Mouse (Mus musculus) heart, embryonic 15.5 days (tissue): Measurements from ENCODE around the gene Mpp3. TPM values are rescaled to one million over a fixed set of nuclear protein-coding genes. Genes with fewer than 3 reads are reported as not detected.

ENCODE experiments used
- ATAC-seq: fragments of 200-750 bp; cut with Nextera tagmentation; replicated peaks from 2 replicates; pipeline ENCODE4 v1.8.0; 2017; ENCODE audit warnings: low read depth, moderate TSS enrichment; ENCODE audit not compliant: insufficient number of reproducible peaks, insufficient read depth, low FRiP score
- H3K27ac ChIP-seq: fragments of 300-500 bp; sonication (generic); 2 replicates; pipeline ENCODE4 v1.5.1; 2015; ENCODE audit warnings: mild to moderate bottlenecking, inconsistent platforms
- H3K27me3 ChIP-seq: fragments of 300-500 bp; sonication (generic); 2 replicates; pipeline ENCODE4 v1.6.1; 2015; ENCODE audit warnings: inconsistent platforms
- H3K36me3 ChIP-seq: fragments of 300-500 bp; sonication (generic); 2 replicates; pipeline ENCODE4 v1.6.1; 2015; ENCODE audit warnings: mild to moderate bottlenecking, inconsistent platforms
- H3K4me1 ChIP-seq: fragments of 300-500 bp; sonication (generic); replicated peaks from 2 replicates; pipeline ENCODE4 v1.6.1; 2015; ENCODE audit warnings: inconsistent platforms
- H3K4me2 ChIP-seq: fragments of 300-500 bp; sonication (generic); 2 replicates; pipeline ENCODE4 v1.6.1; 2015; ENCODE audit warnings: inconsistent platforms, mild to moderate bottlenecking, moderate library complexity
- H3K4me3 ChIP-seq: fragments of 300-500 bp; sonication (generic); 2 replicates; pipeline ENCODE4 v1.5.1; 2015; ENCODE audit warnings: mild to moderate bottlenecking, inconsistent platforms
- H3K9ac ChIP-seq: fragments of 300-500 bp; sonication (generic); 2 replicates; pipeline ENCODE4 v1.6.1; 2015; ENCODE audit warnings: mild to moderate bottlenecking, inconsistent platforms
- H3K9me3 ChIP-seq: fragments of 300-500 bp; sonication (generic); replicated peaks from 2 replicates; pipeline ENCODE4 v1.6.1; 2016; ENCODE audit warnings: inconsistent platforms
- WGBS: fragments of 180-500 bp; shearing (Covaris S2); methylation state at CpG from one replicate; pipeline ENCODE4 v1.1.7; 2015; ENCODE audit warnings: mixed read lengths; 5-methylcytosine and 5-hydroxymethylcytosine counted together
- polyA plus RNA-seq: library from polyadenylated mRNA; unstranded; fragments of >200 nt; fragmentation: Nextera tagmentation; extraction: Ambion mirVana; gene quantifications from 2 replicates; pipeline ENCODE4 v1.2.1, GENCODE M21; 2015

Gene Mpp3
- polyA plus RNA-seq, 1 experiment from 2014 or later, result 2.9 TPM

DNA sequence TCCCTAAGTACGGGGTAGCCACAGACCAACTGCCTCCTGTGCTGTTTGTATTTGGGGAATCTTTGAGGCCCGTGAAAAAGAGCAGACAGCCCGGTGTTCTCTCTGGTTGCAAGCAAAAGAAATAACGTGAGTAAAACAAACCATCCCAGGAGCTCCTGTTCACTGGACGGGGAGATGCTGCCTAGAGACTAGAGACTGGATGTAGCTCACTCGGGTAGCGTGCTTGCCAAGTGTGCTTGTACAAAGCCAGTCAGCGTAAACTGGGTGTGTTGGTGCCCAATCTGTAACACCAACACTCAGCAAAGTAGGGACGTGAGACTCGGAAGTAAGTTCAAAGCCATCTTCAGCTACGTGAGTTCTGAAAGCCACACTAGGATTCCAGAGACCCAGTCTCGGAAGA lies 24.4 kb upstream of the Mpp3 start:
- Histone ChIP-seq H3K4me3 (no peak overlapping the region), H3K9ac (no peak overlapping the region), H3K36me3 (no peaks in the 10 kb centered on the region), H3K27me3 (no peaks in the 10 kb centered on the region), H3K4me1 (0 out of 2 replicates have a peak, but pooled peaks cover 2% of the 10 kb centered on the region), H3K9me3 (no peaks in the 10 kb centered on the region), H3K4me2 (no peak overlapping the region), H3K27ac (peak overlapping the region; percentile 82)
- WGBS, result 75% methylated on average over 12 of the region's 12 CpGs
- ATAC-seq, result no peak

DNA sequence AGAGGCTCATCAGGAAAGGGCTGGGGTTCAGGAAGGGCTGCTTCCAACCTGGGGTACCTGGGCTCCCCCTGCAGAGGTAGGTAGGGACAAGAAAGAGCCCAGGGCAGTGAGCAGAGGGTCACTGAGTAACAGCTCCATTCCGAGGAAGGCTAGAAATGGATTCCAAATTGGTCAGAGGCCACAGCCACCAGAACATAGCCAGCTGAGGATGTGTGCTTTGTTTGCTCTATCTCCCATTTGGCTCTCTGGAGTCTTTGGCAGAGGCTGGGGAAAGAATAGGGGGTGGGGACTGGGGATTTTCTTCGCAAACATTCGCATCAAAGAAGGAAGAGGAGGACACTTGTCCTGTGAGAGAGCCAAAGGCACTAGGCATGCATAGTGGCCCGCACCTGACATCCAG lies 23.7 kb upstream of the Mpp3 start:
- H3K27me3 ChIP-seq, result no peaks in the 10 kb centered on the region
- H3K4me1 ChIP-seq, result 0 out of 2 replicates have a peak, but pooled peaks cover 2% of the 10 kb centered on the region
- no peak for ATAC-seq
- no peaks in the 10 kb centered on the region for H3K9me3 ChIP-seq
- 43% methylated on average over 4 of the region's 4 CpGs for WGBS
- H3K27ac ChIP-seq, result peak overlapping the region; percentile 82
- no peak overlapping the region for H3K9ac ChIP-seq
- no peaks in the 10 kb centered on the region for H3K36me3 ChIP-seq
- H3K4me3 ChIP-seq, result no peak overlapping the region
- no peak overlapping the region for H3K4me2 ChIP-seq

DNA sequence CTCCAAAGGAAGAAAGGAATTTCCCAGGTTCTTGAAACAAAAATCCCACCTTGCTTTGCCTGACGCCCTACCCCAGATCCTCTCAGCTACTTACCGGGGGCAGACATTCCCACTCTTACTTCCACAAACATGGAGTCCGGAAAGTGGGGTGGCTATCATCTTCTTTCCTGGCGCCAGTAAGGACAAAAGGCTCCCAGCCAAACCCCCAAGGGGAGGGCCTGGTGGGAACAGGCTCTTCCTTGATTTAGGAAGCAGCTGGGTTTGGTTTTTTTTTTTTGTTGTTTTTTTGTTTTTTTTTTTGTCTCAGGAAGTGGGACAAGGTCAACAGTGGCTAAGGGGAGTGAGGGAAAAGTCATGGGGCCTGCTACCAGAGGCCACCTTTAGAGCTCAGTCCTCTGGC lies 23.3 kb upstream of the Mpp3 start:
- Histone ChIP-seq H3K27ac (peak overlapping the region; percentile 82), H3K4me2 (no peak overlapping the region), H3K27me3 (no peaks in the 10 kb centered on the region), H3K36me3 (no peaks in the 10 kb centered on the region), H3K9ac (no peak overlapping the region), H3K4me3 (no peak overlapping the region), H3K9me3 (no peaks in the 10 kb centered on the region), H3K4me1 (0 out of 2 replicates have a peak, but pooled peaks cover 2% of the 10 kb centered on the region)
- WGBS, result 54% methylated on average over 4 of the region's 4 CpGs
- peak; percentile 48; the same call in 1 of the 2 replicates for ATAC-seq

DNA sequence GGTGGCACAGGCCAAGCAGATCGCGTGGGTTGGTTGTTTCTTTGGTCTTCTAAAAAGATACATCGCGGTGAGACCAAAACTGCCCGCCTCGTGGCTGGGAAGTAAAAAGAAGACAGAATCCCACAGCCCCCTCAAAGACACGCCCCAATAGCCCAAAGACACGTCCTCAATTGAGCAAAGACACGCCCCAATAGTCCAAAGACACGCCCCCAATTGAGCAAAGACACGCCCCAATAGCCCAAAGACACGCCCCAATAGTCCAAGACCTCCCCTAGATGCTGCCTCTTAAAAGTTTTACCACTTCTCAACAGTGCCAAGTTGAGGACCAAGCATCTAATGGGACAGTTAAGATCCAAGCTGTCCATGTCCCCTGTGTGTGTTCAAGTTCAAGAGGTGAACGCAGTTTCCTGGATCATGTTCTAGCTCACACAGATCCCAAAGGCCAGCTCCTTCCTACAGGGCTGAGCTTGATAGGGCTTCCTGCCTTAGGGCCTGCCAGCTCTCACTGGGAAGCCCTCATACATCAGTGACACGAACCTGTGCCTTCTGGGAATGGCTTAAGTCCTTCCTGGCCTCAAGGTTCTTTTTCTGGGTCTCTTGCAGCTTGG lies 21.7 kb upstream of the Mpp3 start:
- Histone ChIP-seq H3K4me2 (no peak overlapping the region), H3K27ac (peak overlapping the region; percentile 82; the same call in 1 of the 2 replicates), H3K27me3 (no peaks in the 10 kb centered on the region), H3K4me3 (no peak overlapping the region), H3K9me3 (0 out of 2 replicates have a peak, but pooled peaks cover 3% of the 10 kb centered on the region), H3K4me1 (0 out of 2 replicates have a peak, but pooled peaks cover 2% of the 10 kb centered on the region), H3K9ac (no peak overlapping the region), H3K36me3 (no peaks in the 10 kb centered on the region)
- WGBS, result 58% methylated on average over 14 of the region's 14 CpGs
- ATAC-seq, result no peak

DNA sequence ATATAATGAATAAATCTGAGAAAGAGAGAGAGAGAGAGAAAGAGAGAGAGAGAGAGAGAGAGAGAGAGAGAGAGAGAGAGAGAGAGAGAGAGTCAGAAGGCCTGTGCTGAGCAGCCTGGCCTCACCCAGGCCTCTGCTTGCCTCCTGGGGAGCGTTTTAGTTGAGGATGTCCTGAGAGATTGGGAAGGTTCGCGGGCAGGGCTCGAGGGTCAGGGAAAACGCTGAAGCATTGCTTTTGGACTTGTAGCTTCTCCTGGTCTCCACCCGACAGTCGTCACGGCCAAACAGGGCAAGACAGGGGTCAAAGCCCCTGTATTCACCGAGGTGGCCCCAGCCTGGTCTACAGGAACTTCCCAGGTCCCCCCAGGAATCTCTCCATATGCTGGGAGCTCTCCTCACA lies 18.3 kb upstream of the Mpp3 start:
- Histone ChIP-seq H3K27ac (no peak overlapping the region), H3K4me1 (no peaks in the 10 kb centered on the region), H3K9me3 (0 out of 2 replicates have a peak, but pooled peaks cover 3% of the 10 kb centered on the region), H3K27me3 (no peaks in the 10 kb centered on the region), H3K36me3 (no peaks in the 10 kb centered on the region), H3K4me3 (no peak overlapping the region), H3K4me2 (no peak overlapping the region), H3K9ac (no peak overlapping the region)
- WGBS, result 80% methylated on average over 9 of the region's 9 CpGs
- no peak for ATAC-seq

- ATAC-seq, result no peak
- H3K4me2 ChIP-seq, result no peak overlapping the region
- 0 out of 2 replicates have a peak, but pooled peaks cover 3% of the 10 kb centered on the region for H3K9me3 ChIP-seq
- no peaks in the 10 kb centered on the region for H3K36me3 ChIP-seq
- no peak overlapping the region for H3K27ac ChIP-seq
- H3K9ac ChIP-seq, result no peak overlapping the region
- WGBS, result 72% methylated on average over 7 of the region's 7 CpGs
- no peaks in the 10 kb centered on the region for H3K27me3 ChIP-seq
- 0 out of 2 replicates have a peak, but pooled peaks cover 1% of the 10 kb centered on the region for H3K4me1 ChIP-seq
- H3K4me3 ChIP-seq, result no peak overlapping the region
Observed at GRCm38 (mm10) chr11:102044691-102045212, 16.5 kb upstream of the Mpp3 start.

DNA sequence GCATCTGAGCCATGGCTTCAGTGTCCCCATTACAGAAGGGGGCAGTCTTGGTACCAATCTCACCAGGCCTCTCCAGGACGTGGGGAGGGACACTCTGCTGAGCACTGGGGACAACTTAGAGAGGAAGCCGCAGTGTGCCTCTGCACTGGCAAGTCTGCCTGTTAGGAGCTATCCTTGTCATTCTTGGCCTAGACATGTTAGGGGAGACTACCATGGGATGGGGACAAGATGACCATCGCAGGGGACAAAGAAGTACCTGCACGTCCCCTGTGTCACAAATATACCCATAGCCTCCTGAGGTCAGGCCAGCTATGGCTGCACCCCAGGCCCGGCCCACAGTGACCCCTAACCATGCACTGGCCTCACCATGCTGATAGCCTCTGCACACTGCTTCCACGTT lies 15.1 kb upstream of the Mpp3 start:
- 0 out of 2 replicates have a peak, but pooled peaks cover 3% of the 10 kb centered on the region for H3K9me3 ChIP-seq
- no peak overlapping the region for H3K4me2 ChIP-seq
- no peak overlapping the region for H3K9ac ChIP-seq
- no peak for ATAC-seq
- H3K4me1 ChIP-seq, result 0 out of 2 replicates have a peak, but pooled peaks cover 4% of the 10 kb centered on the region
- no peak overlapping the region for H3K27ac ChIP-seq
- no peaks in the 10 kb centered on the region for H3K36me3 ChIP-seq
- 79% methylated on average over 6 of the region's 6 CpGs for WGBS
- no peaks in the 10 kb centered on the region for H3K27me3 ChIP-seq
- no peak overlapping the region for H3K4me3 ChIP-seq

DNA sequence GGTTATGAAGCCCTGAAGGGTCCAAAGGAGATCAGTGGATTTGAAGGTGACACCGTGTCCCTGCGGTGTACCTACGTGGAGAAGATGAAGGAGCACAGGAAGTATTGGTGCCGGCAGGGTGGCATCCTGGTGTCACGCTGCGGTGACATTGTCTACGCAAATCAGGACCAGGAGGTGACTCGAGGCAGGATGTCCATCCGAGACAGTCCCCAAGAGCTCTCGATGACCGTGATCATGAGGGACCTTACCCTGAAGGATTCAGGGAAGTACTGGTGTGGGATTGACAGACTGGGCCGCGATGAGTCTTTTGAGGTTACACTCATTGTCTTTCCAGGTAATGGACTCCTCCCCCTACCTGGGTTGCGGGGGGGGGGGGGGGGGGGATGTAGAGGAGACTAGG lies 14.7 kb upstream of the Mpp3 start:
- H3K27ac ChIP-seq, result no peak overlapping the region
- ATAC-seq, result no peak
- H3K4me3 ChIP-seq, result no peak overlapping the region
- H3K4me2 ChIP-seq, result no peak overlapping the region
- 91% methylated on average over 13 of the region's 14 CpGs for WGBS
- 0 out of 2 replicates have a peak, but pooled peaks cover 3% of the 10 kb centered on the region for H3K9me3 ChIP-seq
- no peaks in the 10 kb centered on the region for H3K27me3 ChIP-seq
- no peaks in the 10 kb centered on the region for H3K36me3 ChIP-seq
- H3K4me1 ChIP-seq, result 0 out of 2 replicates have a peak, but pooled peaks cover 4% of the 10 kb centered on the region
- H3K9ac ChIP-seq, result no peak overlapping the region

- no peaks in the 10 kb centered on the region for H3K27me3 ChIP-seq
- 57% methylated on average over 5 of the region's 5 CpGs for WGBS
- H3K4me3 ChIP-seq, result peak within 1 kb of the TSS; percentile 27
- ATAC-seq, result no peak
- peak within 1 kb of the TSS; percentile 29; the same call in 1 of the 2 replicates for H3K9ac ChIP-seq
- H3K27ac ChIP-seq, result no peak within 1 kb of the TSS
- peak within 1 kb of the TSS; percentile 9 for H3K4me2 ChIP-seq
- H3K36me3 ChIP-seq, result no peaks in the 10 kb centered on the region
- H3K9me3 ChIP-seq, result 0 out of 2 replicates have a peak, but pooled peaks cover 3% of the 10 kb centered on the region
- 0 out of 2 replicates have a peak, but pooled peaks cover 4% of the 10 kb centered on the region for H3K4me1 ChIP-seq
Observed at GRCm38 (mm10) chr11:102041350-102041949, 13.2 kb upstream of the Mpp3 start, which contains the start of gene Cd300lg. Cd300lg (plus strand) TSS chr11:102041509.

DNA sequence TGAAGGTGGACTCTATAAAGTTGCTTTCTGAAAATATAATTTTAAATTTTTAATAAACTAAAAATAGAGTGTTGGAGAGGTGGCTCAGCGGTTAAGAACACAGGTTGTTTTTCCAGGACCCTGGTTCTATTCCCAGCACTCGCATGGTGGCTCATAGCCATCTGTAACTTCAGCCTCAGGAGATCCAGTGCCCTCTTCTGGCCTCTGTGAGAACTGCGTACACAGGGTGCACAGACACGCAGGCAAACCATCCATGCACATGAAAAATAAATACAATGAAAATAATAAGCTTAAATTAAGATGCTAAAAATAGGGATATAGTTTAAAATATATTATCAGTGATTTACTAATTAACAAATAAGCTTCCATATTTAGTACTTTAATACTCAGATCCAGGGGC lies 12.4 kb upstream of the Mpp3 start:
- Histone ChIP-seq H3K4me2 (no peak overlapping the region), H3K4me1 (0 out of 2 replicates have a peak, but pooled peaks cover 4% of the 10 kb centered on the region), H3K27ac (no peak overlapping the region), H3K36me3 (no peaks in the 10 kb centered on the region), H3K9me3 (0 out of 2 replicates have a peak, but pooled peaks cover 2% of the 10 kb centered on the region), H3K27me3 (no peaks in the 10 kb centered on the region), H3K4me3 (no peak overlapping the region), H3K9ac (no peak overlapping the region)
- ATAC-seq, result no peak
- 71% methylated on average over 4 of the region's 4 CpGs for WGBS

GRCm38 (mm10) chr11:102040138-102040524 lies 11.9 kb upstream of the Mpp3 start:
- Histone ChIP-seq H3K4me1 (0 out of 2 replicates have a peak, but pooled peaks cover 4% of the 10 kb centered on the region), H3K4me3 (no peak overlapping the region), H3K9me3 (no peaks in the 10 kb centered on the region), H3K27me3 (no peaks in the 10 kb centered on the region), H3K27ac (no peak overlapping the region), H3K9ac (no peak overlapping the region), H3K4me2 (no peak overlapping the region), H3K36me3 (no peaks in the 10 kb centered on the region)
- WGBS, result under 1% methylated on average over 9 of the region's 9 CpGs
- peak; percentile 88 for ATAC-seq
